Mouse (Mus musculus): ENCODE data around the gene Foxn3. TPM values are rescaled to one million over a fixed set of nuclear protein-coding genes. Genes with fewer than 3 reads are reported as not detected.

The Foxn3 gene
- total and polyA plus RNA-seq, 2 experiments = 21.1 to 27.3 TPM

- DNase-seq (ENCODE audit: extremely low read depth, low read depth, low spot score) = no peak
- no peaks in the 10 kb centered on the region for H3K27me3 ChIP-seq (ENCODE audit: control insufficient read depth, insufficient read depth, low read length)
- no peaks in the 10 kb centered on the region for H3K36me3 ChIP-seq (ENCODE audit: control insufficient read depth, insufficient read depth, low read length)
- 90% methylated on average over 4 of the region's 4 CpGs for WGBS
- H3K4me1 ChIP-seq (ENCODE audit: control insufficient read depth, insufficient read depth, low read length) = peaks cover 4% of the 10 kb centered on the region; the same call in 1 of the 2 replicates
- TF ChIP-seq CTCF (IDR thresholded peaks at IDR 0.05; ENCODE audit: low read depth, low read length) = no peak
- no peak for TF ChIP-seq POLR2A (IDR thresholded peaks at IDR 0.05; ENCODE audit: extremely low read depth, insufficient read depth, low read length)
- no peak overlapping the region for H3K4me3 ChIP-seq (ENCODE audit: insufficient read depth, low read depth, low read length)
- no peak overlapping the region for H3K27ac ChIP-seq (replicated peaks; ENCODE audit: insufficient read depth, low read depth, low read length)
- H3K9ac ChIP-seq (ENCODE audit: low read depth, low read length) = no peak overlapping the region
- H3K79me2 ChIP-seq (ENCODE audit: control insufficient read depth, insufficient read depth, low read length) = peaks cover 6% of the 10 kb centered on the region; the same call in 1 of the 2 replicates
Observed at GRCm38 (mm10) chr12:99519862-99520261, 43.5 kb downstream of the Foxn3 start.

GRCm38 (mm10) chr12:99519191-99519614 lies 44.2 kb downstream of the Foxn3 start:
- Histone ChIP-seq H3K36me3 (ENCODE audit: control insufficient read depth, insufficient read depth, low read length) (no peaks in the 10 kb centered on the region), H3K27me3 (ENCODE audit: control insufficient read depth, insufficient read depth, low read length) (no peaks in the 10 kb centered on the region), H3K4me3 (ENCODE audit: insufficient read depth, low read depth, low read length) (no peak overlapping the region), H3K4me1 (ENCODE audit: control insufficient read depth, insufficient read depth, low read length) (peaks cover 8% of the 10 kb centered on the region), H3K79me2 (ENCODE audit: control insufficient read depth, insufficient read depth, low read length) (peaks cover under 1% of the 10 kb centered on the region; the same call in 1 of the 2 replicates), H3K9ac (ENCODE audit: low read depth, low read length) (no peak overlapping the region), H3K27ac (replicated peaks; ENCODE audit: insufficient read depth, low read depth, low read length) (no peak overlapping the region)
- TF ChIP-seq CTCF (IDR thresholded peaks at IDR 0.05; ENCODE audit: low read depth, low read length) (no peak), POLR2A (IDR thresholded peaks at IDR 0.05; ENCODE audit: extremely low read depth, insufficient read depth, low read length) (no peak)
- 76% methylated on average over 9 of the region's 9 CpGs for WGBS
- no peak for DNase-seq (ENCODE audit: extremely low read depth, low read depth, low spot score)

DNA sequence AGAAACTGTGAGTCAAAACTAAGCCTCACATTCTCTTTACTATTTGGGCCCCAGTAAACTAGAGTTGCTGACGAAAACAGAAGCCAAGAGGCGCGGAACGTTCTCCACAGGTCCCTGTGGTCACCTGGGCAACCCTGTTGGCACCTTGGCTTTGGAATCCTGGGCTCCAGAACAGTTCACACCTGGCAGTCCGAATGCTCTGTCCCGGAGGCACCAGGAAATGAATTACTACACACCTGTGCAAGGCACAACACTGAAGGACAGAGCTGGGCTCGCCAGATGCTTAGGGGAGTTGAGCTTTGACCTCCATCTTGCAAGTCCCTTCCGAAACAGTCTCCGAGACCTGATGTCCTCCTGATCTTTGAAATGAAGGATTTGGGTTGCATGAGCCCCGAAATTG lies 44.7 kb downstream of the Foxn3 start:
- H3K27me3 ChIP-seq (ENCODE audit: control insufficient read depth, insufficient read depth, low read length) = no peaks in the 10 kb centered on the region
- H3K4me1 ChIP-seq (ENCODE audit: control insufficient read depth, insufficient read depth, low read length) = peaks cover 8% of the 10 kb centered on the region
- no peak for DNase-seq (ENCODE audit: extremely low read depth, low read depth, low spot score)
- no peak for TF ChIP-seq CTCF (IDR thresholded peaks at IDR 0.05; ENCODE audit: low read depth, low read length)
- no peak for TF ChIP-seq POLR2A (IDR thresholded peaks at IDR 0.05; ENCODE audit: extremely low read depth, insufficient read depth, low read length)
- H3K79me2 ChIP-seq (ENCODE audit: control insufficient read depth, insufficient read depth, low read length) = no peaks in the 10 kb centered on the region; the same call in 1 of the 2 replicates
- H3K9ac ChIP-seq (ENCODE audit: low read depth, low read length) = no peak overlapping the region
- no peaks in the 10 kb centered on the region for H3K36me3 ChIP-seq (ENCODE audit: control insufficient read depth, insufficient read depth, low read length)
- 96% methylated on average over 10 of the region's 10 CpGs for WGBS
- H3K27ac ChIP-seq (replicated peaks; ENCODE audit: insufficient read depth, low read depth, low read length) = no peak overlapping the region
- H3K4me3 ChIP-seq (ENCODE audit: insufficient read depth, low read depth, low read length) = no peak overlapping the region

- no peaks in the 10 kb centered on the region for H3K36me3 ChIP-seq (ENCODE audit: control insufficient read depth, insufficient read depth, low read length)
- 96% methylated on average over 12 of the region's 12 CpGs for WGBS
- TF ChIP-seq POLR2A (IDR thresholded peaks at IDR 0.05; ENCODE audit: extremely low read depth, insufficient read depth, low read length) = no peak
- H3K79me2 ChIP-seq (ENCODE audit: control insufficient read depth, insufficient read depth, low read length) = peaks cover under 1% of the 10 kb centered on the region
- no peak overlapping the region for H3K4me3 ChIP-seq (ENCODE audit: insufficient read depth, low read depth, low read length)
- no peak overlapping the region for H3K27ac ChIP-seq (replicated peaks; ENCODE audit: insufficient read depth, low read depth, low read length)
- H3K9ac ChIP-seq (ENCODE audit: low read depth, low read length) = no peak overlapping the region
- H3K4me1 ChIP-seq (ENCODE audit: control insufficient read depth, insufficient read depth, low read length) = peaks cover 8% of the 10 kb centered on the region
- no peak for DNase-seq (ENCODE audit: extremely low read depth, low read depth, low spot score)
- H3K27me3 ChIP-seq (ENCODE audit: control insufficient read depth, insufficient read depth, low read length) = no peaks in the 10 kb centered on the region
Observed at GRCm38 (mm10) chr12:99518126-99518525, 45.3 kb downstream of the Foxn3 start.

DNA sequence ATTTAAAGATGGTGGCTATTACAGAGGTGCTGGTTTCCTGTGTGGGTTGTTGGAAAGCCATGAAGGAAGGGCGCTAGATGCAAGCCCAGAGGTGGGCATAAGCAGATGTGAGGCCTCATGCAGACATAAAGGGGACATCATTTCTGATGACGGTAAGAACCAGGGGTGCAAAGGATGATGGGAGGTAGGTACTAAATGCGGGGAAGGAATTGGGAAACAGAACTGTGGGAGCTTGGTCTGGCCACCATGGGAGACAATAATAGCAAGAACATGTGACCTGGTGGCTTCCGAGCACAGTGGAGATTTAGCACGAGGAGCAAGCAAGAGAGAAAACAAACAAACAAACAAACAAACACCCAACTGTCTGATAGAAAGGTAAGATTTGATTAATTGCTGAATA lies 46.1 kb downstream of the Foxn3 start:
- no peak for DNase-seq (ENCODE audit: extremely low read depth, low read depth, low spot score)
- Histone ChIP-seq H3K27me3 (ENCODE audit: control insufficient read depth, insufficient read depth, low read length) (no peaks in the 10 kb centered on the region), H3K4me3 (ENCODE audit: insufficient read depth, low read depth, low read length) (no peak overlapping the region), H3K79me2 (ENCODE audit: control insufficient read depth, insufficient read depth, low read length) (peaks cover 6% of the 10 kb centered on the region), H3K9ac (ENCODE audit: low read depth, low read length) (no peak overlapping the region), H3K4me1 (ENCODE audit: control insufficient read depth, insufficient read depth, low read length) (peaks cover 8% of the 10 kb centered on the region), H3K27ac (replicated peaks; ENCODE audit: insufficient read depth, low read depth, low read length) (no peak overlapping the region), H3K36me3 (ENCODE audit: control insufficient read depth, insufficient read depth, low read length) (no peaks in the 10 kb centered on the region)
- TF ChIP-seq CTCF (IDR thresholded peaks at IDR 0.05; ENCODE audit: low read depth, low read length) = no peak
- no peak for TF ChIP-seq POLR2A (IDR thresholded peaks at IDR 0.05; ENCODE audit: extremely low read depth, insufficient read depth, low read length)
- WGBS = 94% methylated on average over 5 of the region's 5 CpGs

- Histone ChIP-seq H3K9ac (ENCODE audit: low read depth, low read length) (no peak overlapping the region), H3K79me2 (ENCODE audit: control insufficient read depth, insufficient read depth, low read length) (peaks cover 6% of the 10 kb centered on the region), H3K4me1 (ENCODE audit: control insufficient read depth, insufficient read depth, low read length) (peaks cover 8% of the 10 kb centered on the region), H3K27me3 (ENCODE audit: control insufficient read depth, insufficient read depth, low read length) (no peaks in the 10 kb centered on the region), H3K36me3 (ENCODE audit: control insufficient read depth, insufficient read depth, low read length) (no peaks in the 10 kb centered on the region), H3K4me3 (ENCODE audit: insufficient read depth, low read depth, low read length) (no peak overlapping the region), H3K27ac (replicated peaks; ENCODE audit: insufficient read depth, low read depth, low read length) (no peak overlapping the region)
- TF ChIP-seq POLR2A (IDR thresholded peaks at IDR 0.05; ENCODE audit: extremely low read depth, insufficient read depth, low read length) (no peak), CTCF (IDR thresholded peaks at IDR 0.05; ENCODE audit: low read depth, low read length) (no peak)
- DNase-seq (ENCODE audit: extremely low read depth, low read depth, low spot score) = no peak
- 63% methylated on average over 3 of the region's 3 CpGs for WGBS
Observed at GRCm38 (mm10) chr12:99515481-99515880, 47.9 kb downstream of the Foxn3 start.

Measured in liver, adult 2 months (tissue).